Mouse (Mus musculus) embryonic facial prominence, embryonic 15.5 days (tissue): Measurements from ENCODE around the gene Axin1. TPM values are rescaled to one million over a fixed set of nuclear protein-coding genes. Genes with fewer than 3 reads are reported as not detected.

Source experiments
- ATAC-seq: fragments of 200-750 bp; cut with Nextera tagmentation; 2 replicates; pipeline ENCODE4 v1.8.0; 2017; ENCODE audit warnings: low read depth, moderate TSS enrichment; ENCODE audit not compliant: insufficient number of reproducible peaks, low FRiP score, low TSS enrichment
- H3K27ac ChIP-seq: fragments of 300-500 bp; sonication (generic); replicated peaks from 2 replicates; pipeline ENCODE4 v1.5.1; 2015; ENCODE audit warnings: mild to moderate bottlenecking, inconsistent platforms
- H3K27me3 ChIP-seq: fragments of 300-500 bp; sonication (generic); 2 replicates; pipeline ENCODE4 v1.6.1; 2015; ENCODE audit warnings: inconsistent platforms
- H3K36me3 ChIP-seq: fragments of 300-500 bp; sonication (generic); 2 replicates; pipeline ENCODE4 v1.6.1; 2015; ENCODE audit warnings: mild to moderate bottlenecking, inconsistent platforms
- H3K4me1 ChIP-seq: fragments of 300-500 bp; sonication (generic); 2 replicates; pipeline ENCODE4 v1.6.1; 2015; ENCODE audit warnings: inconsistent platforms
- H3K4me2 ChIP-seq: fragments of 300-500 bp; sonication (generic); replicated peaks from 2 replicates; pipeline ENCODE4 v1.6.1; 2015; ENCODE audit warnings: mild to moderate bottlenecking, inconsistent platforms
- H3K4me3 ChIP-seq: fragments of 300-500 bp; sonication (generic); replicated peaks from 2 replicates; pipeline ENCODE4 v1.5.1; 2015; ENCODE audit warnings: mild to moderate bottlenecking, inconsistent platforms
- H3K9ac ChIP-seq: fragments of 300-500 bp; sonication (generic); 2 replicates; pipeline ENCODE4 v1.6.1; 2015; ENCODE audit warnings: inconsistent platforms
- H3K9me3 ChIP-seq: fragments of 300-500 bp; sonication (generic); replicated peaks from 2 replicates; pipeline ENCODE4 v1.6.1; 2016; ENCODE audit warnings: inconsistent platforms
- WGBS: fragments of 180-500 bp; shearing (Covaris S2); methylation state at CpG from one replicate; pipeline ENCODE4 v1.1.7; 2015; 5-methylcytosine and 5-hydroxymethylcytosine counted together
- polyA plus RNA-seq: library from polyadenylated mRNA; unstranded; fragments of >200 nt; fragmentation: Nextera tagmentation; extraction: Ambion mirVana; gene quantifications from 2 replicates; pipeline ENCODE4 v1.2.1, GENCODE M21; 2015

Axin1 gene
- polyA plus RNA-seq, 1 experiment from 2014 or later, result 12.7 TPM

GRCm38 (mm10) chr17:26243471-26244100 lies 105.1 kb downstream of the Axin1 start:
- Histone ChIP-seq H3K4me3 (peak overlapping the region; percentile 72), H3K4me1 (peaks cover 15% of the 10 kb centered on the region), H3K27me3 (no peaks in the 10 kb centered on the region), H3K9ac (peak overlapping the region; percentile 62), H3K9me3 (no peaks in the 10 kb centered on the region; the same call in 1 of the 2 replicates), H3K4me2 (peak overlapping the region; percentile 83), H3K27ac (peak overlapping the region; percentile 83), H3K36me3 (no peaks in the 10 kb centered on the region)
- WGBS, result 1% methylated on average over 32 of the region's 32 CpGs
- ATAC-seq, result peak; percentile 81

- no peaks in the 10 kb centered on the region; the same call in 1 of the 2 replicates for H3K9me3 ChIP-seq
- peak within 1 kb of the TSS; percentile 62 for H3K9ac ChIP-seq
- no peaks in the 10 kb centered on the region for H3K27me3 ChIP-seq
- peak within 1 kb of the TSS; percentile 72 for H3K4me3 ChIP-seq
- H3K4me1 ChIP-seq, result peaks cover 15% of the 10 kb centered on the region
- peak within 1 kb of the TSS; percentile 83 for H3K27ac ChIP-seq
- 6% methylated on average over 33 of the region's 33 CpGs for WGBS
- peak; percentile 98 for ATAC-seq
- no peaks in the 10 kb centered on the region for H3K36me3 ChIP-seq
- peak within 1 kb of the TSS; percentile 83 for H3K4me2 ChIP-seq
These were observed 105.8 kb downstream of the Axin1 start, which contains the start of gene Fam234a for GRCm38 (mm10) chr17:26244101-26244841. TSS of gene Fam234a (minus strand) at chr17:26244242.

Other genes with a start within 250 kb of the Axin1 start
- 35.8 and 38.9 TPM in 2 replicates for gene Rab40c, start 219.0 kb upstream of the Axin1 start, polyA plus RNA-seq
- 51.1 and 58.4 TPM in 2 replicates for gene Pigq, start 193.8 kb upstream of the Axin1 start, polyA plus RNA-seq
- 2.7 and 5.8 TPM in 2 replicates for gene Nhlrc4, start 193.7 kb upstream of the Axin1 start, polyA plus RNA-seq
- gene A930017K11Rik, start 186.1 kb upstream of the Axin1 start, polyA plus RNA-seq, result 0.24 and 0.28 TPM in 2 replicates
- gene Capn15, start 152.9 kb upstream of the Axin1 start, polyA plus RNA-seq, result 24.5 and 29.8 TPM in 2 replicates
- gene Rab11fip3, start 69.1 kb upstream of the Axin1 start, polyA plus RNA-seq, result 18.3 and 19.6 TPM in 2 replicates
- 39.7 and 42.6 TPM in 2 replicates for gene Decr2, start 48.4 kb upstream of the Axin1 start, polyA plus RNA-seq
- 87.1 and 98.8 TPM in 2 replicates for gene Nme4, start 43.1 kb upstream of the Axin1 start, polyA plus RNA-seq
- 2.9 and 3.5 TPM in 2 replicates for gene Tmem8, start 25.4 kb upstream of the Axin1 start, polyA plus RNA-seq
- 190 and 191 TPM in 2 replicates for gene Mrpl28, start 15.2 kb upstream of the Axin1 start, polyA plus RNA-seq
- 0.67 and 0.88 TPM in 2 replicates for gene Pdia2, start 60.4 kb downstream of the Axin1 start, polyA plus RNA-seq
- 14.8 and 19.8 TPM in 2 replicates for gene Rgs11, start 64.3 kb downstream of the Axin1 start, polyA plus RNA-seq
- 30.5 and 36.6 TPM in 2 replicates for gene Arhgdig, start 69.1 kb downstream of the Axin1 start, polyA plus RNA-seq
- gene Fam234a, start 105.6 kb downstream of the Axin1 start, polyA plus RNA-seq, result 50.8 and 56.2 TPM in 2 replicates
- gene Luc7l, start 114.2 kb downstream of the Axin1 start, polyA plus RNA-seq, result 99.6 and 111 TPM in 2 replicates